Mouse (Mus musculus): Measurements from ENCODE around the gene Gm49358.

- TF ChIP-seq CTCF (IDR thresholded peaks at IDR 0.05; ENCODE audit: borderline replicate concordance, insufficient read depth, low read length) (no peak), POLR2A (IDR thresholded peaks at IDR 0.05; ENCODE audit: low read depth, low read length) (no peak)
These were observed 29.8 kb downstream of the Gm49358 start for GRCm38 (mm10) chr10:86793509-86793951.
